ENCODE assay signal across 11 mouse cellular contexts in genomic region chr11:97815736-97816135, GRCm38 (mm10). TPM values are rescaled to one million over a fixed set of nuclear protein-coding genes. Genes with fewer than 3 reads are reported as not detected.
DNase-seq lines count a peak whose midpoint lies in the region; ATAC-seq and TF ChIP-seq lines count a peak whose summit lies in the region.
"Had no signal": no experiment of that assay in that cellular context is flagged by ENCODE, and none has a peak within 500 bp of the region (broad histone marks: within the 10 kb centered on the region; RNA-seq: fewer than 3 reads in every experiment).

No protein-coding gene starts in this region.

- H3K4me2 ChIP-seq in forebrain, embryonic 12.5 days: no peak overlapping the region
- no peak overlapping the region for H3K4me2 ChIP-seq in forebrain, embryonic 15.5 days (replicated peaks)
- H3K4me2 ChIP-seq in lung, embryonic 15.5 days: no peak overlapping the region
- no peak overlapping the region for H3K4me2 ChIP-seq in limb, embryonic 15.5 days
- H3K4me2 ChIP-seq in stomach, postnatal 0 days (replicated peaks; ENCODE audit: low read depth): no peak overlapping the region

- no peak for TF ChIP-seq CTCF in stomach, postnatal 0 days (IDR thresholded peaks at IDR 0.05; ENCODE audit: low read depth)

- no peak overlapping the region for H3K4me3 ChIP-seq in forebrain, embryonic 12.5 days (replicated peaks)
- no peak overlapping the region for H3K4me3 ChIP-seq in forebrain, embryonic 15.5 days
- H3K4me3 ChIP-seq in lung, embryonic 15.5 days: no peak overlapping the region
- H3K4me3 ChIP-seq in limb, embryonic 15.5 days: no peak overlapping the region
- no peak overlapping the region for H3K4me3 ChIP-seq in stomach, postnatal 0 days (ENCODE audit: low read depth, low read length)

- peak overlapping the region; percentile 27 for H3K27ac ChIP-seq in forebrain, embryonic 12.5 days
- no peak overlapping the region for H3K27ac ChIP-seq in forebrain, embryonic 15.5 days (replicated peaks)
- peak overlapping the region; percentile 34; the same call in 1 of the 2 replicates for H3K27ac ChIP-seq in lung, embryonic 15.5 days
- 0 out of 2 replicates have a peak overlapping the region, but pooled peaks have one; percentile 7 for H3K27ac ChIP-seq in limb, embryonic 15.5 days
- H3K27ac ChIP-seq in stomach, postnatal 0 days (replicated peaks): peak overlapping the region; percentile 56; the same call in 1 of the 2 replicates

- H3K9ac ChIP-seq in forebrain, embryonic 12.5 days: no peak overlapping the region
- no peak overlapping the region for H3K9ac ChIP-seq in forebrain, embryonic 15.5 days (replicated peaks)
- H3K9ac ChIP-seq in lung, embryonic 15.5 days: no peak overlapping the region
- no peak overlapping the region for H3K9ac ChIP-seq in limb, embryonic 15.5 days
- peak overlapping the region; percentile 13; the same call in 1 of the 2 replicates for H3K9ac ChIP-seq in stomach, postnatal 0 days (ENCODE audit: low read length)

- no peaks in the 10 kb centered on the region for H3K27me3 ChIP-seq in forebrain, embryonic 12.5 days
- H3K27me3 ChIP-seq in forebrain, embryonic 15.5 days: no peaks in the 10 kb centered on the region
- no peaks in the 10 kb centered on the region for H3K27me3 ChIP-seq in lung, embryonic 15.5 days
- no peaks in the 10 kb centered on the region for H3K27me3 ChIP-seq in limb, embryonic 15.5 days
- no peaks in the 10 kb centered on the region for H3K27me3 ChIP-seq in stomach, postnatal 0 days (ENCODE audit: control insufficient read depth, insufficient read depth, low read length)

- no peak for DNase-seq in lung, postnatal 25 days (ENCODE audit: low spot score)
- DNase-seq in stomach, postnatal 0 days (ENCODE audit: low spot score): no peak
- DNase-seq in layer of hippocampus, postnatal 25 days (ENCODE audit: extremely low spot score in 1 of 2, low spot score in 1 of 2): no peak
- DNase-seq in gastrocnemius, adult 8-10 months (ENCODE audit: low spot score in 2 of 2): no peak
- DNase-seq: heart, postnatal 36 days; layer of hippocampus, adult 9-11 months; lung, postnatal 36 days had no signal

- H3K36me3 ChIP-seq in forebrain, embryonic 12.5 days (replicated peaks): peaks cover 26% of the 10 kb centered on the region
- peaks cover 24% of the 10 kb centered on the region for H3K36me3 ChIP-seq in forebrain, embryonic 15.5 days
- H3K36me3 ChIP-seq in lung, embryonic 15.5 days: peaks cover 42% of the 10 kb centered on the region
- peaks cover 65% of the 10 kb centered on the region for H3K36me3 ChIP-seq in limb, embryonic 15.5 days
- peaks cover 2% of the 10 kb centered on the region; the same call in 1 of the 2 replicates for H3K36me3 ChIP-seq in stomach, postnatal 0 days (ENCODE audit: control insufficient read depth, insufficient read depth, low read length)

- no peaks in the 10 kb centered on the region for H3K9me3 ChIP-seq in forebrain, embryonic 12.5 days
- no peaks in the 10 kb centered on the region for H3K9me3 ChIP-seq in forebrain, embryonic 15.5 days
- no peaks in the 10 kb centered on the region for H3K9me3 ChIP-seq in lung, embryonic 15.5 days
- H3K9me3 ChIP-seq in limb, embryonic 15.5 days: no peaks in the 10 kb centered on the region
- H3K9me3 ChIP-seq in stomach, postnatal 0 days (ENCODE audit: control insufficient read depth, low read length): no peaks in the 10 kb centered on the region

- no peak for TF ChIP-seq EP300 in stomach, postnatal 0 days (optimal IDR thresholded peaks at IDR 0.05)

- no peak for ATAC-seq in forebrain, embryonic 12.5 days (ENCODE audit: low FRiP score)
- ATAC-seq in forebrain, embryonic 15.5 days (replicated peaks): no peak
- no peak for ATAC-seq in lung, embryonic 15.5 days (ENCODE audit: borderline replicate concordance, extremely low read depth, low FRiP score, low TSS enrichment)
- ATAC-seq in limb, embryonic 15.5 days (ENCODE audit: insufficient number of reproducible peaks, low FRiP score, low TSS enrichment, low read depth): no peak
- no peak for ATAC-seq in stomach, postnatal 0 days (ENCODE audit: low FRiP score, low TSS enrichment)

- 72% methylated on average over 11 of the region's 11 CpGs for WGBS in forebrain, embryonic 12.5 days
- WGBS in forebrain, embryonic 15.5 days: 67% methylated on average over 11 of the region's 11 CpGs
- 67% methylated on average over 11 of the region's 11 CpGs for WGBS in lung, embryonic 15.5 days
- 55% methylated on average over 11 of the region's 11 CpGs for WGBS in limb, embryonic 15.5 days
- WGBS in stomach, postnatal 0 days: 66% methylated on average over 11 of the region's 11 CpGs

- H3K4me1 ChIP-seq in forebrain, embryonic 12.5 days: peaks cover 86% of the 10 kb centered on the region
- peaks cover 50% of the 10 kb centered on the region for H3K4me1 ChIP-seq in forebrain, embryonic 15.5 days
- peaks cover 96% of the 10 kb centered on the region for H3K4me1 ChIP-seq in lung, embryonic 15.5 days
- H3K4me1 ChIP-seq in limb, embryonic 15.5 days: peaks cover 77% of the 10 kb centered on the region
- H3K4me1 ChIP-seq in stomach, postnatal 0 days (replicated peaks; ENCODE audit: control insufficient read depth, insufficient read depth): peaks cover 13% of the 10 kb centered on the region

RNA-seq across cellular contexts. Expression of gene Lasp1, which starts 16.9 kb away (rescaled TPM):
- polyA plus RNA-seq in forebrain, embryonic 12.5 days (2016; fragmentation: Nextera tagmentation; extraction: Ambion mirVana): 103 and 109 TPM in 2 replicates
- polyA plus RNA-seq in forebrain, embryonic 15.5 days (2015; fragmentation: Nextera tagmentation; extraction: Ambion mirVana): 129 and 132 TPM in 2 replicates
- 153 and 160 TPM in 2 replicates for polyA plus RNA-seq in lung, embryonic 15.5 days (2015; fragmentation: Nextera tagmentation; extraction: Ambion mirVana)
- 128 and 131 TPM in 2 replicates for polyA plus RNA-seq in limb, embryonic 15.5 days (2015; fragmentation: Nextera tagmentation; extraction: Ambion mirVana)
- polyA plus RNA-seq in stomach, postnatal 0 days (2015; fragmentation: Nextera tagmentation; extraction: Ambion mirVana): 84.0 and 90.1 TPM in 2 replicates
- 100 to 1,000 TPM; 102 to 114 TPM for total RNA-seq in layer of hippocampus, postnatal 25 days (2021)
- 10 to 100 TPM in 2 of 4 experiments, 1 to 10 TPM in 2; 5.9 to 11.2 (median 9.0) TPM for total RNA-seq in gastrocnemius, adult 8-10 months (2022)

RNA-seq across cellular contexts. Expression of gene B230217C12Rik, which starts 24.8 kb away (rescaled TPM):
- 15.1 and 17.0 TPM in 2 replicates for polyA plus RNA-seq in forebrain, embryonic 12.5 days (2016; fragmentation: Nextera tagmentation; extraction: Ambion mirVana)
- 17.8 and 21.0 TPM in 2 replicates for polyA plus RNA-seq in forebrain, embryonic 15.5 days (2015; fragmentation: Nextera tagmentation; extraction: Ambion mirVana)
- 4.2 and 4.4 TPM in 2 replicates for polyA plus RNA-seq in lung, embryonic 15.5 days (2015; fragmentation: Nextera tagmentation; extraction: Ambion mirVana)
- 4.5 and 5.3 TPM in 2 replicates for polyA plus RNA-seq in limb, embryonic 15.5 days (2015; fragmentation: Nextera tagmentation; extraction: Ambion mirVana)
- polyA plus RNA-seq in stomach, postnatal 0 days (2015; fragmentation: Nextera tagmentation; extraction: Ambion mirVana): 1.1 and 1.9 TPM in 2 replicates
- total RNA-seq in layer of hippocampus, postnatal 25 days (2021): 10 to 100 TPM; 66.2 to 71.6 TPM
- total RNA-seq in gastrocnemius, adult 8-10 months (2022): under 1 TPM; 0.19 to 0.51 (median 0.32) TPM

RNA-seq across cellular contexts. Expression of gene Rpl23, which starts 33.5 kb away (rescaled TPM):
- polyA plus RNA-seq in forebrain, embryonic 12.5 days (2016; fragmentation: Nextera tagmentation; extraction: Ambion mirVana): 392 and 426 TPM in 2 replicates
- 327 and 370 TPM in 2 replicates for polyA plus RNA-seq in forebrain, embryonic 15.5 days (2015; fragmentation: Nextera tagmentation; extraction: Ambion mirVana)
- 457 and 490 TPM in 2 replicates for polyA plus RNA-seq in lung, embryonic 15.5 days (2015; fragmentation: Nextera tagmentation; extraction: Ambion mirVana)
- polyA plus RNA-seq in limb, embryonic 15.5 days (2015; fragmentation: Nextera tagmentation; extraction: Ambion mirVana): 447 and 586 TPM in 2 replicates
- polyA plus RNA-seq in stomach, postnatal 0 days (2015; fragmentation: Nextera tagmentation; extraction: Ambion mirVana): 585 and 586 TPM in 2 replicates
- total RNA-seq in layer of hippocampus, postnatal 25 days (2021): 100 to 1,000 TPM; 327 to 397 TPM
- total RNA-seq in gastrocnemius, adult 8-10 months (2022): 100 to 1,000 TPM; 371 to 534 (median 431) TPM

RNA-seq across cellular contexts. Expression of gene 1700001P01Rik, which starts 40.0 kb away (rescaled TPM):
- polyA plus RNA-seq in forebrain, embryonic 12.5 days (2016; fragmentation: Nextera tagmentation; extraction: Ambion mirVana): 0.55 and 1.0 TPM in 2 replicates
- polyA plus RNA-seq in forebrain, embryonic 15.5 days (2015; fragmentation: Nextera tagmentation; extraction: Ambion mirVana): 0.39 and 0.75 TPM in 2 replicates
- polyA plus RNA-seq in lung, embryonic 15.5 days (2015; fragmentation: Nextera tagmentation; extraction: Ambion mirVana): 0.85 TPM in 1 of 2 replicates, not detected in the other
- 0.35 TPM in 1 of 2 replicates, not detected in the other for polyA plus RNA-seq in limb, embryonic 15.5 days (2015; fragmentation: Nextera tagmentation; extraction: Ambion mirVana)
- not detected in 2 replicates for polyA plus RNA-seq in stomach, postnatal 0 days (2015; fragmentation: Nextera tagmentation; extraction: Ambion mirVana)
- 1 to 10 TPM in 1 of 2 experiments, under 1 TPM in 1; 0.63 to 1.3 TPM for total RNA-seq in layer of hippocampus, postnatal 25 days (2021)
- total RNA-seq in gastrocnemius, adult 8-10 months (2022): not detected
- total RNA-seq: heart, postnatal 36 days had no signal

RNA-seq across cellular contexts. Expression of gene Cwc25, which starts 49.4 kb away (rescaled TPM):
- 21.5 and 22.4 TPM in 2 replicates for polyA plus RNA-seq in forebrain, embryonic 12.5 days (2016; fragmentation: Nextera tagmentation; extraction: Ambion mirVana)
- polyA plus RNA-seq in forebrain, embryonic 15.5 days (2015; fragmentation: Nextera tagmentation; extraction: Ambion mirVana): 18.0 and 18.6 TPM in 2 replicates
- 15.6 and 18.5 TPM in 2 replicates for polyA plus RNA-seq in lung, embryonic 15.5 days (2015; fragmentation: Nextera tagmentation; extraction: Ambion mirVana)
- polyA plus RNA-seq in limb, embryonic 15.5 days (2015; fragmentation: Nextera tagmentation; extraction: Ambion mirVana): 17.3 and 19.1 TPM in 2 replicates
- polyA plus RNA-seq in stomach, postnatal 0 days (2015; fragmentation: Nextera tagmentation; extraction: Ambion mirVana): 9.0 TPM in 2 replicates
- 10 to 100 TPM; 19.2 to 20.6 TPM for total RNA-seq in layer of hippocampus, postnatal 25 days (2021)
- total RNA-seq in gastrocnemius, adult 8-10 months (2022): 1 to 10 TPM; 3.2 to 5.9 (median 4.7) TPM
